Mouse (Mus musculus): ENCODE data around the gene Sept5.

The Sept5 gene

GRCm38 (mm10) chr16:18655372-18656098 is 25.8 kb upstream of the Sept5 start:
- H3K27me3 ChIP-seq (ENCODE audit: insufficient read depth, low read length): no peaks in the 10 kb centered on the region; the same call in 1 of the 2 replicates
- no peak for TF ChIP-seq POU5F1 (IDR thresholded peaks at IDR 0.05; ENCODE audit: borderline replicate concordance, low read length)
- no peak for TF ChIP-seq CTCF (conservative IDR thresholded peaks at IDR 0.05; ENCODE audit: low read length)
- no peak for TF ChIP-seq NANOG (IDR thresholded peaks at IDR 0.05; ENCODE audit: borderline replicate concordance, low read length)
- H3K36me3 ChIP-seq (ENCODE audit: insufficient read depth, low read length): no peaks in the 10 kb centered on the region
- H3K4me3 ChIP-seq (replicated peaks; ENCODE audit: low read length): no peak overlapping the region
- peaks cover 13% of the 10 kb centered on the region; the same call in 1 of the 2 replicates for H3K4me1 ChIP-seq (replicated peaks; ENCODE audit: low read depth, low read length)
- peaks cover 5% of the 10 kb centered on the region; the same call in 1 of the 2 replicates for H3K9me3 ChIP-seq (ENCODE audit: low read length)

- no peaks in the 10 kb centered on the region for H3K9me3 ChIP-seq (ENCODE audit: low read length)
- H3K4me1 ChIP-seq (replicated peaks; ENCODE audit: low read depth, low read length): peaks cover 13% of the 10 kb centered on the region
- no peak overlapping the region for H3K4me3 ChIP-seq (replicated peaks; ENCODE audit: low read length)
- H3K36me3 ChIP-seq (ENCODE audit: insufficient read depth, low read length): no peaks in the 10 kb centered on the region
- TF ChIP-seq NANOG (IDR thresholded peaks at IDR 0.05; ENCODE audit: borderline replicate concordance, low read length) (no peak), POU5F1 (IDR thresholded peaks at IDR 0.05; ENCODE audit: borderline replicate concordance, low read length) (no peak), CTCF (conservative IDR thresholded peaks at IDR 0.05; ENCODE audit: low read length) (no peak)
- H3K27me3 ChIP-seq (ENCODE audit: insufficient read depth, low read length): peaks cover 5% of the 10 kb centered on the region; the same call in 1 of the 2 replicates
These were observed 23.8 kb upstream of the Sept5 start for GRCm38 (mm10) chr16:18653290-18654160.

GRCm38 (mm10) chr16:18649126-18649525 is 19.4 kb upstream of the Sept5 start:
- Histone ChIP-seq H3K4me1 (replicated peaks; ENCODE audit: low read depth, low read length) (peaks cover 22% of the 10 kb centered on the region), H3K9me3 (ENCODE audit: low read length) (no peaks in the 10 kb centered on the region), H3K36me3 (ENCODE audit: insufficient read depth, low read length) (no peaks in the 10 kb centered on the region), H3K4me3 (replicated peaks; ENCODE audit: low read length) (no peak overlapping the region), H3K27me3 (ENCODE audit: insufficient read depth, low read length) (peaks cover 5% of the 10 kb centered on the region; the same call in 1 of the 2 replicates)
- no peak for TF ChIP-seq POU5F1 (IDR thresholded peaks at IDR 0.05; ENCODE audit: borderline replicate concordance, low read length)

- Histone ChIP-seq H3K36me3 (ENCODE audit: insufficient read depth, low read length) (no peaks in the 10 kb centered on the region), H3K4me1 (replicated peaks; ENCODE audit: low read depth, low read length) (peaks cover 21% of the 10 kb centered on the region), H3K4me3 (replicated peaks; ENCODE audit: low read length) (no peak overlapping the region), H3K9me3 (ENCODE audit: low read length) (no peaks in the 10 kb centered on the region), H3K27me3 (ENCODE audit: insufficient read depth, low read length) (peaks cover 18% of the 10 kb centered on the region; the same call in 1 of the 2 replicates)
- no peak for TF ChIP-seq NANOG (IDR thresholded peaks at IDR 0.05; ENCODE audit: borderline replicate concordance, low read length)
- TF ChIP-seq POU5F1 (IDR thresholded peaks at IDR 0.05; ENCODE audit: borderline replicate concordance, low read length): no peak
- TF ChIP-seq CTCF (conservative IDR thresholded peaks at IDR 0.05; ENCODE audit: low read length): no peak
These were observed 15.6 kb upstream of the Sept5 start for GRCm38 (mm10) chr16:18645329-18645728.

GRCm38 (mm10) chr16:18644485-18644884 is 14.7 kb upstream of the Sept5 start:
- Histone ChIP-seq H3K9me3 (ENCODE audit: low read length) (no peaks in the 10 kb centered on the region), H3K27me3 (ENCODE audit: insufficient read depth, low read length) (peaks cover 19% of the 10 kb centered on the region), H3K4me3 (replicated peaks; ENCODE audit: low read length) (no peak overlapping the region), H3K36me3 (ENCODE audit: insufficient read depth, low read length) (no peaks in the 10 kb centered on the region), H3K4me1 (replicated peaks; ENCODE audit: low read depth, low read length) (peaks cover 21% of the 10 kb centered on the region)
- TF ChIP-seq CTCF (conservative IDR thresholded peaks at IDR 0.05; ENCODE audit: low read length): no peak
- no peak for TF ChIP-seq NANOG (IDR thresholded peaks at IDR 0.05; ENCODE audit: borderline replicate concordance, low read length)
- TF ChIP-seq POU5F1 (IDR thresholded peaks at IDR 0.05; ENCODE audit: borderline replicate concordance, low read length): no peak

GRCm38 (mm10) chr16:18643406-18643998 is 13.7 kb upstream of the Sept5 start:
- H3K4me3 ChIP-seq (replicated peaks; ENCODE audit: low read length): no peak overlapping the region
- no peaks in the 10 kb centered on the region for H3K36me3 ChIP-seq (ENCODE audit: insufficient read depth, low read length)
- no peaks in the 10 kb centered on the region for H3K9me3 ChIP-seq (ENCODE audit: low read length)
- H3K4me1 ChIP-seq (replicated peaks; ENCODE audit: low read depth, low read length): peaks cover 21% of the 10 kb centered on the region
- no peak for TF ChIP-seq NANOG (IDR thresholded peaks at IDR 0.05; ENCODE audit: borderline replicate concordance, low read length)
- no peak for TF ChIP-seq POU5F1 (IDR thresholded peaks at IDR 0.05; ENCODE audit: borderline replicate concordance, low read length)
- TF ChIP-seq CTCF (conservative IDR thresholded peaks at IDR 0.05; ENCODE audit: low read length): no peak
- peaks cover 22% of the 10 kb centered on the region for H3K27me3 ChIP-seq (ENCODE audit: insufficient read depth, low read length)

GRCm38 (mm10) chr16:18642897-18643296 is 13.1 kb upstream of the Sept5 start:
- Histone ChIP-seq H3K9me3 (ENCODE audit: low read length) (no peaks in the 10 kb centered on the region), H3K36me3 (ENCODE audit: insufficient read depth, low read length) (no peaks in the 10 kb centered on the region), H3K27me3 (ENCODE audit: insufficient read depth, low read length) (peaks cover 27% of the 10 kb centered on the region), H3K4me1 (replicated peaks; ENCODE audit: low read depth, low read length) (peaks cover 21% of the 10 kb centered on the region), H3K4me3 (replicated peaks; ENCODE audit: low read length) (no peak overlapping the region)
- TF ChIP-seq CTCF (conservative IDR thresholded peaks at IDR 0.05; ENCODE audit: low read length): no peak
- no peak for TF ChIP-seq POU5F1 (IDR thresholded peaks at IDR 0.05; ENCODE audit: borderline replicate concordance, low read length)
- no peak for TF ChIP-seq NANOG (IDR thresholded peaks at IDR 0.05; ENCODE audit: borderline replicate concordance, low read length)

GRCm38 (mm10) chr16:18642291-18642690 is 12.5 kb upstream of the Sept5 start:
- Histone ChIP-seq H3K36me3 (ENCODE audit: insufficient read depth, low read length) (no peaks in the 10 kb centered on the region), H3K9me3 (ENCODE audit: low read length) (no peaks in the 10 kb centered on the region), H3K27me3 (ENCODE audit: insufficient read depth, low read length) (peaks cover 31% of the 10 kb centered on the region), H3K4me3 (replicated peaks; ENCODE audit: low read length) (no peak overlapping the region), H3K4me1 (replicated peaks; ENCODE audit: low read depth, low read length) (peaks cover 20% of the 10 kb centered on the region)
- TF ChIP-seq NANOG (IDR thresholded peaks at IDR 0.05; ENCODE audit: borderline replicate concordance, low read length): no peak
- TF ChIP-seq POU5F1 (IDR thresholded peaks at IDR 0.05; ENCODE audit: borderline replicate concordance, low read length): no peak
- TF ChIP-seq CTCF (conservative IDR thresholded peaks at IDR 0.05; ENCODE audit: low read length): no peak
